Mouse (Mus musculus) liver, postnatal 0 days (tissue): ENCODE data around the gene Cpa5.

Source experiments
- CTCF ChIP-seq: sonication (generic); IDR thresholded peaks from 2 replicates; pipeline ENCODE4 v1.5.1; 2016; ENCODE audit warnings: antibody characterized with exemption, low read depth
- EP300 ChIP-seq: IDR thresholded peaks from 2 replicates; pipeline ENCODE4 v1.6.1; 2016; ENCODE audit warnings: antibody characterized with exemption, low read depth, mild to moderate bottlenecking

- TF ChIP-seq CTCF, result no peak
- TF ChIP-seq EP300, result no peak
Observed at GRCm38 (mm10) chr6:30666043-30666442, 55.2 kb downstream of the Cpa5 start.
